Mouse (Mus musculus) ES-E14 (cell line): ENCODE data around the gene Ankle1.

Source experiments
- CHD2 ChIP-seq: IDR thresholded peaks from 2 replicates; pipeline ENCODE4 v1.6.1; 2014; ENCODE audit warnings: mild to moderate bottlenecking, low read depth, low read length, inconsistent platforms
- ZC3H11A ChIP-seq: IDR thresholded peaks from 2 replicates; pipeline ENCODE4 v1.6.1; 2012; ENCODE audit warnings: low read depth, mild to moderate bottlenecking, inconsistent platforms, low read length, borderline replicate concordance
- ZNF384 ChIP-seq: IDR thresholded peaks from 2 replicates; pipeline ENCODE4 v1.6.1; 2012; ENCODE audit warnings: low read depth, low read length, inconsistent platforms

DNA sequence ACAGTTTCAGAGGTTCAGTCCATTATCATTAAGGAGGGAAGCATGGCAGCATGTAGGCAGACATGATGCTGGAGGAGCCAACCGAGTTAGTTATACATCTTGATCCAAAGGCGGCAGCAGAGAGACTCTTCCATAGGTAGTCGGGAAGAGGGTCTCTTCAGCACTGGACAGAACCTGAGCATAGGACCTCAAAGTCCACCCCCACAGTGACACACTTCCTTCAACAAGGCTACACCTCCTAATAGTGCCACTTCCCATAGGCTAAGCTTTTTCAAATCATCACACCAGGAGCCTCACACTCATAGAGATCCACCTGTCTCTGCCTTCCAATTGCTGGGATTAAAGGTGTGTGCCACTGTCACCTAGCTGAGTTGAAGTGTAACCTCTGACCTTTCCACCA lies 31.2 kb downstream of the Ankle1 start:
- TF ChIP-seq CHD2 (no peak), ZC3H11A (no peak), ZNF384 (no peak)
